Mouse (Mus musculus) limb, embryonic 15.5 days (tissue): ENCODE data around the gene Piga. TPM values are rescaled to one million over a fixed set of nuclear protein-coding genes. Genes with fewer than 3 reads are reported as not detected.

ENCODE experiments used
- ATAC-seq: fragments of 200-750 bp; cut with Nextera tagmentation; 2 replicates; pipeline ENCODE4 v1.8.0; 2017; ENCODE audit warnings: low read depth, moderate TSS enrichment; ENCODE audit not compliant: insufficient number of reproducible peaks, low FRiP score, low TSS enrichment
- H3K27ac ChIP-seq: fragments of 300-500 bp; sonication (generic); 2 replicates; pipeline ENCODE4 v1.5.1; 2015; ENCODE audit warnings: moderate library complexity, mild to moderate bottlenecking, inconsistent platforms
- H3K27me3 ChIP-seq: fragments of 300-500 bp; sonication (generic); 2 replicates; pipeline ENCODE4 v1.6.1; 2015; ENCODE audit warnings: inconsistent platforms
- H3K36me3 ChIP-seq: fragments of 300-500 bp; sonication (generic); 2 replicates; pipeline ENCODE4 v1.6.1; 2015; ENCODE audit warnings: inconsistent platforms
- H3K4me1 ChIP-seq: fragments of 300-500 bp; sonication (generic); 2 replicates; pipeline ENCODE4 v1.6.1; 2015; ENCODE audit warnings: inconsistent platforms
- H3K4me2 ChIP-seq: fragments of 300-500 bp; sonication (generic); 2 replicates; pipeline ENCODE4 v1.6.1; 2015; ENCODE audit warnings: mild to moderate bottlenecking, inconsistent platforms
- H3K4me3 ChIP-seq: fragments of 300-500 bp; sonication (generic); 2 replicates; pipeline ENCODE4 v1.5.1; 2015; ENCODE audit warnings: mild to moderate bottlenecking, inconsistent platforms
- H3K9ac ChIP-seq: fragments of 300-500 bp; sonication (generic); 2 replicates; pipeline ENCODE4 v1.6.1; 2015; ENCODE audit warnings: inconsistent platforms
- H3K9me3 ChIP-seq: fragments of 300-500 bp; sonication (generic); 2 replicates; pipeline ENCODE4 v1.6.1; 2016; ENCODE audit warnings: inconsistent platforms
- WGBS: fragments of 180-500 bp; shearing (Covaris S2); methylation state at CpG from one replicate; pipeline ENCODE4 v1.1.7; 2015; 5-methylcytosine and 5-hydroxymethylcytosine counted together
- polyA plus RNA-seq: library from polyadenylated mRNA; unstranded; fragments of >200 nt; fragmentation: Nextera tagmentation; extraction: Ambion mirVana; gene quantifications from 2 replicates; pipeline ENCODE4 v1.2.1, GENCODE M21; 2015

Piga gene
- 12.2 and 12.4 TPM in 2 replicates for polyA plus RNA-seq

DNA sequence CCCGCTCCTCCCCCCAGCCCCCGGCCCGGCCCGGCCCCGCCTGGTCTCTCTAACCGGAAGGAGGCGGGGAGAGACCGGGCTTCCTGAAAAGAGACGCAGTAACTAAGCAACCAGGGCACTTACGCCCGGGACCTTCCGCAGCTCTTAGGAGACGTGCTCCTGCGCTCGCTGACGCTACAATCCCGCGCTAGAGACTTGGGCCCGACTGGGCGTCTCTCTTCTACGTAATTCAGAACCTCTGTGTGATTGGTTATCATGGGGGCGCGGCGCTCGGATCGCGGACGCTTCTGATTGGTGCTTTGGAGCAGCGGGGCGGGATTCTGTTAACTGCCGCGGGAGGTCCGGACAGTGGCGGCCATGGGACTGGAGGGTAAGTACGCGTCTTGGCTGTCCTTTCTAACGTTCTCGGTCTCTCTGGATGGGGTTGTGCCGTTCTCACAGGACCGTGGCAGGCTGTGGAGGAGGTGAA, at the start of gene Piga:
Gene Piga (plus strand): TSS at position 317 of the 469 bp plus-strand sequence.
- no peaks in the 10 kb centered on the region for H3K4me1 ChIP-seq
- H3K9me3 ChIP-seq, result no peaks in the 10 kb centered on the region
- peak within 1 kb of the TSS; percentile 53 for H3K4me3 ChIP-seq
- 22% methylated on average over 37 of the region's 40 CpGs for WGBS
- peak; percentile 100 for ATAC-seq
- H3K4me2 ChIP-seq, result peak within 1 kb of the TSS; percentile 42
- no peaks in the 10 kb centered on the region for H3K36me3 ChIP-seq
- H3K9ac ChIP-seq, result peak within 1 kb of the TSS; percentile 50; the same call in 1 of the 2 replicates
- H3K27ac ChIP-seq, result peak within 1 kb of the TSS; percentile 69
- peaks cover 5% of the 10 kb centered on the region; the same call in 1 of the 2 replicates for H3K27me3 ChIP-seq

DNA sequence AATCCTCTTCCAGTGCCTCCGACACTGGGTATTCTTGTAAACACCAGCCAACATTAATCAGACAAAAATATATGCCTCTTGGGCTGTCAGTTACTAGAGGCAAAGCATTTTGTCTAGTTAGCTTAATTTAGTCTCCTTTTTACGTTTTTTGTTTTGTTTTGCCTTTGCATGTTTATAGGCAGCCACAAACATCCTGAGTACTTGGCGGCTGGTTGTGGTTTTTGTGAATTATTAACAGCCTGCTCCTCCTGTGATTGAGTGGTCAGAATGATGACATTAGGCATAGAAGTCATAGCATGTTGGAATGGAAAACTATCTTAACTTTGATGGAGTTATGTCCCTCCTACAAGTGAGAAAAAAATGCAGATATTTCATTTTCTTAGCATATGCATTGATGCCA, 49.0 kb upstream of the Piga start:
- no peak overlapping the region for H3K27ac ChIP-seq
- H3K9me3 ChIP-seq, result no peaks in the 10 kb centered on the region
- WGBS, result 73% methylated on average over 3 of the region's 3 CpGs
- no peak overlapping the region for H3K4me2 ChIP-seq
- no peak overlapping the region for H3K9ac ChIP-seq
- H3K36me3 ChIP-seq, result no peaks in the 10 kb centered on the region
- H3K27me3 ChIP-seq, result no peaks in the 10 kb centered on the region
- H3K4me1 ChIP-seq, result no peaks in the 10 kb centered on the region; the same call in 1 of the 2 replicates
- no peak overlapping the region for H3K4me3 ChIP-seq
- no peak for ATAC-seq

DNA sequence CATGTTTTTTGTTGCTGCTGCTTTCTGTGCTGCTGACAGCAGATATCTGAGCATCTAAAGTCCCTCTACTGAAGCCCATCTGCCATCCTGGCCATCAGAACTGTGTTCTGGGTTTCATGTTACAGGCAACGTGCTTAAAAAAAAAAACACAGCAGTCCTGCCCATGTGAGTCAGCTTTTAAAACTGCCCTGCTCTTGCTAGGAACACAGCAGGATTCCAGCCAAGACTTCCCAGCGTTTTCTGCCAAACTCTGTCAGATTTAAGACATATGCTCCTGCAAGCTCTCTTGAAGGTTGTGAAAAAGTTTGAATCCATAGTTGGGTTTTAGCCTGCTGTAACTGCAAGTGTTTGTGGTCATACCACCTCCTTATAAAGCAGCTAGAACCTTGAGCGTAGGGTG, 46.5 kb upstream of the Piga start, which contains the start of gene Vegfd:
Gene Vegfd (plus strand): TSS at position 298 of the 400 bp plus-strand sequence.
- peak within 1 kb of the TSS; percentile 63 for H3K27ac ChIP-seq
- no peak within 1 kb of the TSS for H3K9ac ChIP-seq
- H3K9me3 ChIP-seq, result no peaks in the 10 kb centered on the region
- H3K36me3 ChIP-seq, result no peaks in the 10 kb centered on the region
- H3K4me2 ChIP-seq, result no peak within 1 kb of the TSS
- 17% methylated on average over 3 of the region's 3 CpGs for WGBS
- 0 out of 2 replicates have a peak, but pooled peaks cover under 1% of the 10 kb centered on the region for H3K27me3 ChIP-seq
- H3K4me3 ChIP-seq, result no peak within 1 kb of the TSS
- H3K4me1 ChIP-seq, result no peaks in the 10 kb centered on the region; the same call in 1 of the 2 replicates
- no peak for ATAC-seq

DNA sequence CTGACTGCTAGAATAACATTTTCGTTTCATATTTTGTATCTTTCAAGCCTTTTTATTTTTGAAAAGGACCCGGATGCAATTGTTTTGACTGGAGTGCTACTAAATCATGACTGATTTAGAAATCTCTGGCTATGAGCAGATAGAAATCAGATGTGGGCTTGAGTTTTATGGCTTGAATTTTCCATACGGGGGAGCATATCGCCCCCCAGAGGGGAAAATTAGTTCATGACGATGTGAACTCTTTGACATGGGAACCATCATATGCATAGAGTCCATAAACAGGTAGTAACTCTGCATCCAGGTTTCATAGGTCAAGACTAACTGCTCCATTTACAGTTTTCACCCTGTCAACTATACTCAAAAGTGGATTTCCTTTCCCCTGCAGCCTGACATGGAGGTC, 45.0 kb upstream of the Piga start:
- H3K4me1 ChIP-seq, result no peaks in the 10 kb centered on the region; the same call in 1 of the 2 replicates
- H3K27me3 ChIP-seq, result 0 out of 2 replicates have a peak, but pooled peaks cover 4% of the 10 kb centered on the region
- no peak overlapping the region for H3K9ac ChIP-seq
- H3K27ac ChIP-seq, result no peak overlapping the region
- H3K4me3 ChIP-seq, result no peak overlapping the region
- H3K36me3 ChIP-seq, result no peaks in the 10 kb centered on the region
- H3K9me3 ChIP-seq, result no peaks in the 10 kb centered on the region
- no peak for ATAC-seq
- 29% methylated on average over 5 of the region's 5 CpGs for WGBS
- no peak overlapping the region for H3K4me2 ChIP-seq

DNA sequence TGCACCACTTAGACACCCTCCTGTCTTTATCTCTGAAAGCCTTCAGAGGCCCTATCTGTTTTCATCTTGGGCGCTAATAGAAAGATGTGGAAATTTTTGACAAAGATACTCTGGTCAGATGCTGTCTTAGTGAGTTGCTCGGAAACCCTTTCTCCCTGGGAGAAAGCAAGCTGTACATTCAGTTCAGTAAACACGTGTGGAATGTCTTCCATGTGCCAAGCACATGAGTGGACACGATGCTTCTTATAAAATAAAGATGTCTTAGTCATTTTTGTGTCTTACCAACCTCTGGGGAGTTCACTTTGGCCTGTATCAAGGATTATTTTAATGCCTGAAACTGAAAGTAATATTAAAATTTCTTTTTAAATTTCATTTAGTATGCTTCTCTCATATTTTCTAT, 39.9 kb upstream of the Piga start:
- no peaks in the 10 kb centered on the region for H3K9me3 ChIP-seq

DNA sequence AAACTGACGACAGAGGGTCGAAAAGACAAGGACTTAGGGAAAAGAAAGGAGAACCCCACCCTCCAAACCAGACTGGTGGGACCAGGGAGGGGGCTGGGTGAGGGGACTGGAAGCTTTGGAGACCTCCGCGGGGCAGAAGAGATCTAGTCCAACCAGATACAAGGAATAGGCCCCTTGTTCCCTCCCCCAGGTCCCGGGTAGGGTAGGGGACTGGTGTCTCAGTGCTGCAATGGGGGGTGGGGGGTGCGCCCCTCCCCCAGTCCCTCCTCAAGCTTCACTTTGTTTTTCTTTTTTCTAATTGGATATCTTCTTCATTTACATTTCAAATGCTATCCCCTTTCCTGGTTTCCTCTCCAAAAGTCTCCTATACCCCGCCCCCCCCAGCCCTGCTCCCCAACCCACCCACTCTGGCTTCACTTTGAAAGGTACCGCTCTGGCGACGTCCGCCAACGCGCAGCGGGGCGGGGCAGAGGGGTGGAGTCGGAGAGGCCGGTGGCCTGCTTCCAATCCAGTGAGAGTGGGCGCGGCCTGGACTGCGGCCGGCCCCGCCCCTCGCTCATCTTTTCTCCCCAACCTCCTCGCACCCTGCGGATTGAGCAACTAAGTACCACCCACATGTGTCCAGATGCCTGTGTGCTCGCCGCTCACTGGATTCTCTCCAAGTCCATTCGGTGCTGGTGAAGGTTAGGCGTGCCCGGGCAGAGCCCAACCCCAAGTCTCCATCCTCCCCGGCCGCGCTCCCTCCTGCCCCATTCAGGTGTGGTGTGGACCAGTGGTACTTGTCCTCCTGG, 37.8 kb upstream of the Piga start:
- H3K9ac ChIP-seq, result no peak overlapping the region
- WGBS, result 17% methylated on average over 33 of the region's 33 CpGs
- no peaks in the 10 kb centered on the region for H3K36me3 ChIP-seq
- H3K4me3 ChIP-seq, result peak overlapping the region; percentile 39
- peaks cover 8% of the 10 kb centered on the region; the same call in 1 of the 2 replicates for H3K27me3 ChIP-seq
- ATAC-seq, result peak; percentile 94
- peak overlapping the region; percentile 61 for H3K27ac ChIP-seq
- H3K9me3 ChIP-seq, result no peaks in the 10 kb centered on the region
- H3K4me2 ChIP-seq, result peak overlapping the region; percentile 53
- no peaks in the 10 kb centered on the region for H3K4me1 ChIP-seq

More for the DNA sequence above, 39.9 kb upstream of the Piga start:
- no peak overlapping the region for H3K4me3 ChIP-seq
- 71% methylated on average over 4 of the region's 4 CpGs for whole genome bisulfite sequencing
- no peak for ATAC-seq
- H3K4me1 ChIP-seq, result no peaks in the 10 kb centered on the region
- peaks cover 8% of the 10 kb centered on the region; the same call in 1 of the 2 replicates for H3K27me3 ChIP-seq
- H3K4me2 ChIP-seq, result no peak overlapping the region
- H3K9ac ChIP-seq, result no peak overlapping the region
- H3K27ac ChIP-seq, result no peak overlapping the region
- no peaks in the 10 kb centered on the region for H3K36me3 ChIP-seq

DNA sequence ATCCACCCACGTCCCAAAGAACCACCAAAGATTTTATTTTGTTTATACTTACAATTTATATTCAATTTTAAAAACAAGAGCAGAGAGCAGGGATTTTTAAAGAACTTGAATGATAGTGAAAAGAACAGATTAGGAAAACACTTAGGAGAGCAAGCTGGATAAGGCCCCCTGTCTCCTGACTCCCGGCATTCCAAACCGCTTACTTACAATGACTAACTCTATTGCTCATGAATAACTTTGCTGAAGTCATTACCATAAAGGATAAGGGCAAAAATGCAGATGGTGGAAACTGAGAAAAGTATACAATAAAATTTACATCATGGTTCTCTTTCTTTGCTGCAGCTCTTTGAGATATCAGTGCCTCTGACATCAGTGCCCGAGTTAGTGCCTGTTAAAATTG, 25.5 kb upstream of the Piga start:
- WGBS, result 64% methylated on average over 4 of the region's 4 CpGs
- Histone ChIP-seq H3K4me3 (no peak overlapping the region), H3K27me3 (no peaks in the 10 kb centered on the region; the same call in 1 of the 2 replicates), H3K4me1 (no peaks in the 10 kb centered on the region), H3K9ac (no peak overlapping the region), H3K36me3 (no peaks in the 10 kb centered on the region), H3K27ac (no peak overlapping the region), H3K4me2 (no peak overlapping the region), H3K9me3 (no peaks in the 10 kb centered on the region)
- ATAC-seq, result no peak

DNA sequence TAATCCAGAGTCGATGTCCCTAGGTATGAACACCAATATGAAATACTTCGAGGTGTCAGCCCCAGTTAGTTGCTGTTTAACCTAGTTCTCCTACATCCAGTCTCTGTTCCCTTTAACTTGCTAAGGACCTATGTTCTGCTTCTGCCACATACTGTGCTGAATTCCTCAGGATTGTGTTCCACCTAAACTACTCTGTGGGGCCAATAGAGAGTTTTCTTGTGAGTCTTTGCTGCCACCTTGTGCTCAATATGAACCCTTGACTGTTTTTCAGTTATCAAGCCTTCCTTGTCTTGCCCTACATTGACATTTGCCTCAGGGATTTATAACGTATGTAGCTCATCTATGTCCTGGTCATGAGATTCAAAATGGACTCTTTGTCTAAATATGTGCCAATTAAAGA, 21.1 kb upstream of the Piga start:
- WGBS, result 62% methylated on average over 3 of the region's 3 CpGs
- H3K9ac ChIP-seq, result no peak overlapping the region
- H3K27ac ChIP-seq, result no peak overlapping the region
- H3K27me3 ChIP-seq, result no peaks in the 10 kb centered on the region; the same call in 1 of the 2 replicates
- H3K4me1 ChIP-seq, result no peaks in the 10 kb centered on the region
- no peak overlapping the region for H3K4me3 ChIP-seq
- no peaks in the 10 kb centered on the region for H3K36me3 ChIP-seq
- no peak for ATAC-seq
- H3K9me3 ChIP-seq, result no peaks in the 10 kb centered on the region
- no peak overlapping the region for H3K4me2 ChIP-seq

DNA sequence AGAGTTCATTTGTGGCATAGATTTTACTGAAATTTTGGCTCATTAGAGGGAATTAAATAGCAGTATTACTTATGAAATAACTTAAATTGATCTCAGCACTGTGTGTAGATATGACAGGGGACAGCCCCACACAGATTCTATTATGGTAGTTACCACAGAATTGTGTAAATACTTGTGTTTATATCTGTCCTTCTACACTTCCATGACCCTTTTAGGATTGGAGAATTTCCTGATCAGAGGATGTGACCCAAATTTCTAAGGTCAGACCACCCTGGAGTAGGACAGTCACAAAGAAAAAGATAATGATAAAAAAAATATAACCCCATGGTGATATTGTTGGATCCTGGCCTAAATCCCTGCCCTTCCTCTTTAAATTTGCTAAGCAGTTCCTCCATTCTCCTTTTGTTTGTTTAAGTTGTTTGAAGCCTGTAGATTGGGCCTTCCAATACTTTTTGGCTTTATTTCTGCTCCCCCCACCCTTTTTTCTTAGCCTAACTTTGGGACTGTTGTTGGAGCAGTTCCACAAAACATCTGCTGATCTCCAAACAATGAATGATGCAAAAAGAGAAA, 14.4 kb upstream of the Piga start:
- Histone ChIP-seq H3K4me1 (no peaks in the 10 kb centered on the region), H3K4me2 (no peak overlapping the region), H3K9me3 (no peaks in the 10 kb centered on the region), H3K4me3 (no peak overlapping the region), H3K9ac (no peak overlapping the region), H3K36me3 (no peaks in the 10 kb centered on the region), H3K27ac (no peak overlapping the region), H3K27me3 (0 out of 2 replicates have a peak, but pooled peaks cover 4% of the 10 kb centered on the region)
- ATAC-seq, result no peak

DNA sequence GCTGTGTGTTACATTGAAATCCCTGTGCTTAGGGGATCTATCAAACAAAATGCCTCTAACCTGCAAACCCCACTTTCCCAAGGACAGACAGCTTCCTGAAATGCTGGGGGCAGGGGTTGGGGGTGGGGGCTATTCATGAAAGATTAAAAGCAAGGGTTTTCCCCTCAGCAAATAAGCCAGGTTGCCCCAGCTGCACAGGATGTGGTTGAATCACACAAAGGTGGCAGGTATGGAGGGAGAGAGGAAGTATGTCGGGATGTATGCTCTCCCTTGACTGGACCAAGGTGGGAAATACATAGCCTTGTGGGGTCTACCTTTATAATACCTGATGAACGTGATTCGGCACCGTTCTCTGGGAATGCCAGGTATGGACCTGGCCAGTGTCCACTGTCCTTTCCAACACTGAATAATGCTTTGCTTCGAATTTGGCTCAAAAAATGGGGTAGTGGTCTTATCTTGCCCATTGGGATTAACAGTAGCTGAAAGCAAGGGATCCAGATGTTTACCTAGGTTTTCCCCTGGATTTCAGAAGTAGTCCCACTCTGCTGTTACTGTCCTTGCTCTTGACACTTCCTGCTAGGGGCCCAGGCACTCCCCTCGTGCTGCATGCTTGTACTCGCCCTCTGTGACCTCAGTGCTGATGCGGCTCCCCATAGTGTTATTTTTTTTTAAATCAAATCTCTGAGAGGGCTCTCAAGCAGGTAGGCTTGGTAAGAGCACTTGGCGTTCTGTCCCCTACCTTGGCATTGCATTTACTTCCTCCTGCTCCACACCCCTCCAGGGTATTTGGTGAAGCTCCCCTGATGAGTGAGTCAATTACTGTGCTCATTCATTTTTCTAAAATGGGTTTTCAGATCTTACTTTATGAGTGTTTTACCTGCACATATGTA, 13.2 kb upstream of the Piga start:
- no peak for ATAC-seq
- no peaks in the 10 kb centered on the region for H3K9me3 ChIP-seq
- WGBS, result 64% methylated on average over 9 of the region's 9 CpGs
- no peak overlapping the region for H3K27ac ChIP-seq
- H3K9ac ChIP-seq, result no peak overlapping the region
- 0 out of 2 replicates have a peak, but pooled peaks cover 4% of the 10 kb centered on the region for H3K27me3 ChIP-seq
- H3K4me1 ChIP-seq, result no peaks in the 10 kb centered on the region
- no peaks in the 10 kb centered on the region for H3K36me3 ChIP-seq
- H3K4me3 ChIP-seq, result no peak overlapping the region
- no peak overlapping the region for H3K4me2 ChIP-seq

DNA sequence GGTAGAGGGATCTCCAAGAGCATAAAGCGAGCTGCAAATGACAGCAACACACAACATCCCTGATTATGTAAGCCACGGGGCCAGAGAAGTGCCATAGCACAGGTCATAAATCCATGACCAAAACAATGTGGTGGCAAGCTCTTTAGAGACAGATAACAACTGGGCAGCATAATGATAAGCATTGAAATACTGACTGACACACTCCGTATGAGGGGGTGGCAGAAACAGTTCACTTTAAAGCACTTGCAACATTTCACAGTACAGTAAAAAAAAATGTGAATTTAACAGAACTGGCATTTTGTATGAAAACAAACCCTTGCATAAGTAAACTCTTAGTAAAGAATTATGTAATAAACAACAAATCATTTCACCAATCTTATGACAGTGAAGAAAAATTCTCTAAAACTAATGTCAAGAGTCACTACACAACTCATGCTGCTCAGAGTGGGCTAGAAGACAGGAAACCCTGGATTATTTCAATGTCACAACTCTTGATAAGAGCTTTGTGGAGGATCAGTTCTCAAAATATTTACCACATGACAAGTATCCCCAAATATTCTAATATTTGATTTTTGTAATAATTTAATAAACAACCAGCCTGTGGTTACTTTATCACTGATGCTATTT, 11.2 kb upstream of the Piga start:
- no peaks in the 10 kb centered on the region for H3K36me3 ChIP-seq
- H3K4me2 ChIP-seq, result no peak overlapping the region
- ATAC-seq, result no peak
- H3K4me3 ChIP-seq, result no peak overlapping the region
- no peak overlapping the region for H3K9ac ChIP-seq
- 70% methylated on average over 3 of the region's 3 CpGs for WGBS
- no peaks in the 10 kb centered on the region for H3K9me3 ChIP-seq
- no peaks in the 10 kb centered on the region for H3K4me1 ChIP-seq
- no peak overlapping the region for H3K27ac ChIP-seq
- H3K27me3 ChIP-seq, result 0 out of 2 replicates have a peak, but pooled peaks cover 4% of the 10 kb centered on the region
